Mouse (Mus musculus): ENCODE results near the gene Ctsh.

GRCm38 (mm10) chr9:90122246-90122740 is 68.3 kb downstream of the Ctsh start:
- TF ChIP-seq CTCF (IDR thresholded peaks at IDR 0.05; ENCODE audit: insufficient read depth, low read length) (no peak), POLR2A (IDR thresholded peaks at IDR 0.05; ENCODE audit: borderline replicate concordance, extremely low read depth, low read depth, low read length) (no peak)

Data from lung, adult 2 months (tissue).